Mouse (Mus musculus) stomach, postnatal 0 days (tissue): ENCODE measurements around the gene Gm10663. TPM values are rescaled to one million over a fixed set of nuclear protein-coding genes. Genes with fewer than 3 reads are reported as not detected.

Source experiments
- ATAC-seq: fragments of 200-750 bp; cut with Nextera tagmentation; 2 replicates; pipeline ENCODE4 v1.8.0; 2017; ENCODE audit not compliant: low FRiP score, low TSS enrichment
- DNase-seq: peaks from one replicate; pipeline ENCODE4 v3.0.0-alpha.2; 2016; ENCODE audit warnings: low spot score
- H3K27ac ChIP-seq: fragments of 300-500 bp; sonication (generic); replicated peaks from 2 replicates; pipeline ENCODE4 v1.5.1; 2014; ENCODE audit warnings: mild to moderate bottlenecking, control low read depth
- H3K27me3 ChIP-seq: fragments of 300-500 bp; sonication (generic); 2 replicates; pipeline ENCODE4 v1.6.1; 2014; ENCODE audit warnings: low read length; ENCODE audit not compliant: control insufficient read depth, insufficient read depth
- H3K36me3 ChIP-seq: fragments of 300-500 bp; sonication (generic); 2 replicates; pipeline ENCODE4 v1.6.1; 2014; ENCODE audit warnings: low read length, mixed read lengths; ENCODE audit not compliant: control insufficient read depth, insufficient read depth
- H3K4me1 ChIP-seq: fragments of 300-500 bp; sonication (generic); replicated peaks from 2 replicates; pipeline ENCODE4 v1.6.1; 2014; ENCODE audit warnings: antibody characterized with exemption; ENCODE audit not compliant: control insufficient read depth, insufficient read depth
- H3K4me2 ChIP-seq: fragments of 300-500 bp; sonication (generic); replicated peaks from 2 replicates; pipeline ENCODE4 v1.6.1; 2014; ENCODE audit warnings: low read depth, mild to moderate bottlenecking, control low read depth, moderate library complexity
- H3K4me3 ChIP-seq: fragments of 300-500 bp; sonication (generic); 2 replicates; pipeline ENCODE4 v1.5.1; 2014; ENCODE audit warnings: low read depth, low read length, control low read depth
- H3K9ac ChIP-seq: fragments of 300-500 bp; sonication (generic); 2 replicates; pipeline ENCODE4 v1.6.1; 2014; ENCODE audit warnings: mild to moderate bottlenecking, low read length, control low read depth, mixed read lengths
- H3K9me3 ChIP-seq: fragments of 300-500 bp; sonication (generic); 2 replicates; pipeline ENCODE4 v1.6.1; 2016; ENCODE audit warnings: low read length; ENCODE audit not compliant: control insufficient read depth
- CTCF ChIP-seq: IDR thresholded peaks from 2 replicates; pipeline ENCODE4 v1.5.1; 2016; ENCODE audit warnings: antibody characterized with exemption, low read depth, mild to moderate bottlenecking, moderate library complexity
- EP300 ChIP-seq: optimal IDR thresholded peaks from 2 replicates; pipeline ENCODE3; 2016; ENCODE audit warnings: antibody characterized with exemption
- WGBS: fragments of 180-500 bp; shearing (Covaris S2); extraction: QIAGEN DNeasy Blood & Tissue Kit; methylation state at CpG from one replicate; pipeline ENCODE4 v1.1.7; 2014; 5-methylcytosine and 5-hydroxymethylcytosine counted together
- polyA plus RNA-seq: library from polyadenylated mRNA; unstranded; fragments of >200 nt; fragmentation: Nextera tagmentation; extraction: Ambion mirVana; gene quantifications from 2 replicates; pipeline ENCODE4 v1.2.1, GENCODE M21; 2015

Gm10663 gene
- polyA plus RNA-seq, 1 experiment from 2014 or later, result not detected

DNA sequence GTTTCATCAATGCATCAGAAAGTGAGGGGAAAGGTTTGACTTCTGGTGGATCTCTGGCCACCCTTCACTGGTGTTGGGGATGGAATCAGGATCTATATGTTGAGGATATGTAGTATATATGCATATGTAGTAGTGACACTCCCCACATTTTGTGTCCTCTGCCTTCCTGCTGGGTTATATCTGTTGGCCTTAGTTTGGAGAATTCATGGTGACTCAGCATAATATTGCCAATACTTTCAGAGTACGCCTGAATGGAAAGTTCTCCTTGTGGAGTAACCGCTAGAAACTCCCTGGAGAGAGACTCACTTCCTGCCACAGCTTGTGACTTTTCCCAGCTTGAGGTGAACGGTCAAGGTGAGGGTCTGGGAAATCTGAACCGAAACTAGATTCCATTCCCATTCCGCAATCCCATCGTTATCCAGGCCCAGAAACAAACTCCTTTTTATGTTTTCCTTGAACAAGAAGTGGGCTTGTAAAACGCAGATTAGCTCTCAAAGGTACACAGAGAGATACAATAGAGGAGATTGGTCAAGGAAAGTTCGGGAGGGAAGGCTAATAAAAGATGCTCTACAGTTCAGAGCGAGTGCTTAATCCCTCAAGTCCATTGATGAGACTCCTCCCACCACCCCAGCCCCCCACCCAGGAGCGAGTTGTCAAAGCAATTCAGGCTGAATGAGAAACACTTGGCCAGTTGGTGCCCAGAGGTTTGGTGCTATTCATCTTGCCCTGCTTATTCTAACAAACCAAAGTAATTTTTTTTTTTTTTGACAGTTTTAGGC is 7.0 kb upstream of the Gm10663 start:
- TF ChIP-seq CTCF (no peak), EP300 (no peak)
- 48% methylated on average over 10 of the region's 10 CpGs for WGBS
- Histone ChIP-seq H3K27me3 (no peaks in the 10 kb centered on the region), H3K9me3 (no peaks in the 10 kb centered on the region), H3K27ac (no peak overlapping the region), H3K9ac (no peak overlapping the region), H3K4me1 (no peaks in the 10 kb centered on the region), H3K36me3 (no peaks in the 10 kb centered on the region), H3K4me3 (no peak overlapping the region), H3K4me2 (no peak overlapping the region)
- ATAC-seq, result no peak
- DNase-seq, result no peak

DNA sequence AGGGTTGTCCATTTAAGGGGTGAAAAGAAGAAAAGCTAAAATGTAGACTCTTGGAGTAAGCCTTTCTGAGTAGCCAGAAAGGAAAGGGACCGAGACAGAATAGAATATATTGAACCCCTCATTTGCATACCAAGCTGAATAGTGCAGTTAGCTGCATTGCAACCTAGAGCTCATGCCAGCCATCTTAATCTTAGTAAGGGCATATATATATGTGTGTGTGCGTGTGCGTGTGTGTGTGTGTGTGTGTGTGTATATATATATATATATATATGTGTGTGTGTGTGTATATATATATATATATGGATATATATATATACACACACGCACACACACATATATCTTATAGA is 6.4 kb upstream of the Gm10663 start:
- Histone ChIP-seq H3K27me3 (no peaks in the 10 kb centered on the region), H3K9me3 (no peaks in the 10 kb centered on the region), H3K4me3 (no peak overlapping the region), H3K4me2 (no peak overlapping the region), H3K4me1 (no peaks in the 10 kb centered on the region), H3K27ac (no peak overlapping the region), H3K9ac (no peak overlapping the region), H3K36me3 (no peaks in the 10 kb centered on the region)
- 82% methylated on average over 4 of the region's 4 CpGs for WGBS
- ATAC-seq, result no peak
- no peak for DNase-seq
- TF ChIP-seq CTCF (no peak), EP300 (no peak)

DNA sequence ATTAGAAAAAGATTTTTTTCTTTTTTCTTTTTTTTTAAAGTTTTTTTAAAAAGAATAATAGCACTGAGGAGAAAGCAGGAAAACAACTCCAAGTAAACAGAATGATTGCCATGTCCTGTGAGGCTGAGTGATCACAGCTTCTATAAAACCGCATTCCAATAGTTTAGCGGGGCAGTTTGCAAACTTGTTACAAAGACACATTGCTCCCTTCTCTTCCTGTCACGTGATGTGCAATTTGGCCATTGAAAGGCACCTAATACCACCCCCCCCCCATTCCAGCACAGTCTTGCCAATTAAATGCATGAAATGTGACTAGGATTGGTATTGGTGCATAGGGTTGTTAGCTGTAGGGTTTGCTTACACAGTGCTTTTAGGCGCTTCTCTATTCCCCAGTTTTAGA is 3.8 kb upstream of the Gm10663 start:
- H3K4me2 ChIP-seq, result no peak overlapping the region
- H3K4me3 ChIP-seq, result no peak overlapping the region
- H3K9ac ChIP-seq, result no peak overlapping the region
- TF ChIP-seq CTCF, result no peak
- TF ChIP-seq EP300, result no peak
- no peaks in the 10 kb centered on the region for H3K9me3 ChIP-seq
- no peak overlapping the region for H3K27ac ChIP-seq
- 56% methylated on average over 4 of the region's 4 CpGs for WGBS
- no peak for ATAC-seq
- H3K27me3 ChIP-seq, result no peaks in the 10 kb centered on the region
- no peaks in the 10 kb centered on the region for H3K4me1 ChIP-seq
- no peak for DNase-seq
- H3K36me3 ChIP-seq, result no peaks in the 10 kb centered on the region

DNA sequence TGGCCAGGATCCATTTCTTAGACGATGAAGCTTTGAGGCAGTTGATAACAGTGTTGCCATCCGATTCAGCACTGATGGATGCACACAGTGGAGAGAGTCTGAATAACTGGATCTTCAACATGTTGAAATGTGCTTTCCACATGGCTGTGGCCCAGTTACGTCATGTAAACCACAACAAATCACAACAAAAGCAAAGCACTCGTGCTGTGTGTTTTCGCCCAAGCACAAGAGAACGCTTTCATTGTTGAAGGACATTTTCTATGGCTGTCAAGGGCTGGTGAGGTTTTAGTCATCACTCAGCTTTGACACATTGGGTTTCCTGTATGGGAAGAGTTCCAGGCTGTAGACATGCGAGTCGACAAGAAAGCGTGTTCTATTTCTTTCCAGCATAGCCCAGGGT is 5.9 kb downstream of the Gm10663 start:
- DNase-seq, result no peak

DNA sequence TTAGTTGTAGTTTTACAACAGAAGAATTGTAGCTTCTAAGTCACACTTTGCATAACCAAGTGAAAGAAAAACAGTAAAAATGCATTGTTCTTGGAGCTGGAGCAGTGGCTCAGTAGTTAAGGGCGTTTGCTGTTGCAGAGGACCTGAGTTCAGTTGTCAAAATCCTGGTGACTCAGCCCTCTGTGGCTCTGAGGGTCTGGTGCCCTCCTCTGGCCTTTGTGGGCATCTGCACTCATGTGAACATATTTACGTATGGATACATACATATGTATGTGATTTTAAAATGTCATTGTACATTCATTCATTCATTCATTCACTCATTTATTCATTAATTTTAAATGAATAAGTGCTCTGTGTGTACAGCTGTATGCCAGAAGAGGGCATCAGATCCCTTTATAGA is 10.8 kb downstream of the Gm10663 start:
- Histone ChIP-seq H3K27me3 (no peaks in the 10 kb centered on the region), H3K27ac (no peak overlapping the region), H3K4me3 (no peak overlapping the region), H3K4me1 (no peaks in the 10 kb centered on the region), H3K4me2 (no peak overlapping the region), H3K36me3 (no peaks in the 10 kb centered on the region), H3K9ac (no peak overlapping the region), H3K9me3 (no peaks in the 10 kb centered on the region)
- ATAC-seq (no peak), DNase-seq (no peak)
- 82% methylated on average over 2 of the region's 2 CpGs for WGBS
- TF ChIP-seq CTCF, result peak; percentile 39; the same call in 1 of the 2 replicates
- TF ChIP-seq EP300, result no peak

More for the DNA sequence above, 5.9 kb downstream of the Gm10663 start:
- H3K4me3 ChIP-seq, result no peak overlapping the region
- no peaks in the 10 kb centered on the region for H3K36me3 ChIP-seq
- no peaks in the 10 kb centered on the region for H3K27me3 ChIP-seq
- TF ChIP-seq CTCF, result no peak
- TF ChIP-seq EP300, result no peak
- H3K4me1 ChIP-seq, result no peaks in the 10 kb centered on the region
- H3K4me2 ChIP-seq, result no peak overlapping the region
- H3K9me3 ChIP-seq, result no peaks in the 10 kb centered on the region
- WGBS, result 64% methylated on average over 9 of the region's 9 CpGs
- H3K27ac ChIP-seq, result no peak overlapping the region
- no peak for ATAC-seq
- no peak overlapping the region for H3K9ac ChIP-seq

DNA sequence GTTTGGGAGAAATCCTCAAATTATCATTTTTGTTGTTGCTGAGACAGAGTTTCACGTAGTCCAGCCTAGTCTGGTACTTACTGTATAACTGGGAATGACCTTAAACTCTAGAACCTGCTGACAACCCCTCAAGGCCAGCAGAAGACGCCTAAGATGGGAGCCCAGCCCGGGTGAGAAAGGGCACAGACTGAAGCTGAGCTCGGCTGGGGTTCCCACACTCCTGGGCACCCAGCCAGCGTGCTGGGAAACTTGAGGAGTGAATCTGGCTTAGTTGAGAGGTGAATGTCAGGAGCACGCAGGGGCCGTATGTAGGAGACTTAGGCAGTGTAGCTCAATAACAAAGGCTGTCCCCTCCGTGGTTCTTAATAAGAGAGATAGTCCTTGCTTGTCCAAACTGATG is 12.9 kb downstream of the Gm10663 start:
- no peak overlapping the region for H3K9ac ChIP-seq
- DNase-seq (no peak), ATAC-seq (no peak)
- H3K36me3 ChIP-seq, result no peaks in the 10 kb centered on the region
- no peak overlapping the region for H3K27ac ChIP-seq
- H3K9me3 ChIP-seq, result no peaks in the 10 kb centered on the region
- 60% methylated on average over 8 of the region's 8 CpGs for WGBS
- H3K27me3 ChIP-seq, result no peaks in the 10 kb centered on the region
- no peak for TF ChIP-seq CTCF
- TF ChIP-seq EP300, result no peak
- no peaks in the 10 kb centered on the region for H3K4me1 ChIP-seq
- no peak overlapping the region for H3K4me3 ChIP-seq
- no peak overlapping the region for H3K4me2 ChIP-seq
